Mouse (Mus musculus): ENCODE results near the gene Xk.

- TF ChIP-seq CTCF (IDR thresholded peaks at IDR 0.05; ENCODE audit: borderline replicate concordance, extremely low read depth, insufficient read depth, insufficient read length) (no peak), POLR2A (IDR thresholded peaks at IDR 0.05; ENCODE audit: borderline replicate concordance, extremely low read depth, insufficient read depth, insufficient read length, poor library complexity, severe bottlenecking) (no peak)
These were observed 13.3 kb upstream of the Xk start for GRCm38 (mm10) chrX:9259267-9259666.
